8 mouse cellular contexts compared by ENCODE assay signal in the genomic region with DNA sequence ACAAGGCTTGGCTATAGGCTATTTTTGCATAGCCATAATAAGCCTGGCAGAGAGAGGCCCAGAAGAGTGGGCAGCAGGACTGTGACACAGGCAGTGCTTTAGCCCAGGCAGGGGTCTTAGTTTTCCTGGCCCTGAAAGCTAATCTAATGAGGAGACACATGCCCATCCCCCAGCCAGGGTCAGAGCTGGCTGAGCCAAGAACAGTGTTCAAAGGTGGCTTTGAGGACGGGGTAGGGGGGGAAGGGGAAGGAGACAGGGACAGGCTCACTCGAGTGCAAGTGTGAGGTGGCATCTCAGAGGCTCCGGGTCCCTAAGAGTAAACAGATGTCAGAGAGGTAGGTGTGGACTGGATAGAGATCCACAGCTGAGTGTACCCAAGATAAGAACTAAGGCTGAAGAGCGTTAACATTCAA. TPM values are rescaled to one million over a fixed set of nuclear protein-coding genes. Genes with fewer than 3 reads are reported as not detected.
DNase-seq lines count a peak whose midpoint lies in the region; ATAC-seq and TF ChIP-seq lines count a peak whose summit lies in the region.

No protein-coding gene starts in this region.

- no peak for TF ChIP-seq CTCF in C2C12 (IDR thresholded peaks at IDR 0.05; ENCODE audit: control insufficient read depth, insufficient read depth, insufficient read length)

- H3K4me2 ChIP-seq in forebrain, embryonic 15.5 days (replicated peaks), result peak overlapping the region; percentile 93; the same call in 1 of the 2 replicates

- H3K4me1 ChIP-seq in forebrain, embryonic 15.5 days, result peaks cover 62% of the 10 kb centered on the region

- peaks cover 43% of the 10 kb centered on the region for H3K79me3 ChIP-seq in C2C12 (ENCODE audit: low read depth)

- H3K9ac ChIP-seq in forebrain, embryonic 15.5 days (replicated peaks), result no peak overlapping the region

- intact Hi-C loops in gastrocnemius, postnatal 36 days (cut with DNase I), result no loop called here

- H3K27ac ChIP-seq in forebrain, embryonic 15.5 days (replicated peaks), result peak overlapping the region; percentile 66

- peaks cover 12% of the 10 kb centered on the region for H3K36me3 ChIP-seq in C2C12 (ENCODE audit: control insufficient read depth, insufficient read depth)
- no peaks in the 10 kb centered on the region for H3K36me3 ChIP-seq in forebrain, embryonic 15.5 days

- peaks cover 64% of the 10 kb centered on the region for H3K79me2 ChIP-seq in C2C12 (ENCODE audit: control insufficient read depth, insufficient read depth)

- H3K4me3 ChIP-seq in C2C12 (ENCODE audit: insufficient read depth, poor library complexity, severe bottlenecking), result no peak overlapping the region
- H3K4me3 ChIP-seq in forebrain, embryonic 15.5 days, result no peak overlapping the region

- ATAC-seq in forebrain, embryonic 15.5 days (replicated peaks), result no peak

- peak; percentile 39 for DNase-seq in adrenal gland, adult 2 months
- DNase-seq in adrenal gland, postnatal 25 days, result no peak
- peak; percentile 72 for DNase-seq in kidney, postnatal 10 days
- peak; percentile 49 for DNase-seq in naive thymus-derived CD4-positive, alpha-beta T cell, adult 2 months (ENCODE audit: low read depth)
- no peak for DNase-seq in gastrocnemius, postnatal 36 days
- DNase-seq in ovary, postnatal 36 days (ENCODE audit: low spot score), result no peak

- H3ac ChIP-seq in C2C12 (ENCODE audit: control insufficient read depth, insufficient read length, low read depth), result peak overlapping the region; percentile 46

- H3K27me3 ChIP-seq in C2C12 (ENCODE audit: control insufficient read depth, insufficient read depth, insufficient read length), result no peaks in the 10 kb centered on the region
- H3K27me3 ChIP-seq in forebrain, embryonic 15.5 days, result no peaks in the 10 kb centered on the region

- WGBS in forebrain, embryonic 15.5 days, result 9% methylated on average over 4 of the region's 4 CpGs

- no peaks in the 10 kb centered on the region for H3K9me3 ChIP-seq in forebrain, embryonic 15.5 days

TF ChIP-seq in C2C12, 6 proteins besides CTCF, POLR2A, EP300 and RAD21:
- TF ChIP-seq CEBPB (IDR thresholded peaks at IDR 0.05; ENCODE audit: low read depth), result no peak
- no peak for TF ChIP-seq FOSL1 (IDR thresholded peaks at IDR 0.05; ENCODE audit: insufficient read depth, low read length, poor library complexity, severe bottlenecking)
- TF ChIP-seq MAX (IDR thresholded peaks at IDR 0.05), result no peak
- no peak for TF ChIP-seq USF1 (IDR thresholded peaks at IDR 0.05; ENCODE audit: low read depth)
- TF ChIP-seq MYOD1 (IDR thresholded peaks at IDR 0.05; ENCODE audit: control insufficient read depth, insufficient read length, low read depth), result no peak
- no peak for TF ChIP-seq MYOG (IDR thresholded peaks at IDR 0.05; ENCODE audit: control insufficient read depth, extremely low read depth, insufficient read length)

RNA-seq across cellular contexts. Expression of a gene that starts 3.7 kb away (rescaled TPM):
- total RNA-seq in adrenal gland, adult 2 months (2021), result 10 to 100 TPM; 18.7 to 26.5 TPM
- 45.6 and 51.3 TPM in 2 replicates for polyA plus RNA-seq in adrenal gland, adult 2 months (2012; rRNA removed)
- 12.5 and 13.0 TPM in 2 replicates for total RNA-seq in adrenal gland, postnatal 25 days (2021)
- 21.2 TPM for polyA plus RNA-seq in C2C12 (2012; fragmentation: generic; extraction: Trizol)
- 1.6 and 2.0 TPM in 2 replicates for polyA plus RNA-seq in forebrain, embryonic 15.5 days (2015; fragmentation: Nextera tagmentation; extraction: Ambion mirVana)
- total RNA-seq in gastrocnemius, postnatal 36 days (2021), result 10 to 100 TPM in 1 of 2 experiments, 1 to 10 TPM in 1; 3.0 to 11.0 TPM

RNA-seq across cellular contexts. Expression of a gene that starts 42.6 kb away (rescaled TPM):
- total RNA-seq in adrenal gland, adult 2 months (2021), result under 1 TPM; 0.37 to 0.48 TPM
- polyA plus RNA-seq in adrenal gland, adult 2 months (2012; rRNA removed), result 0.03 and 0.04 TPM in 2 replicates
- total RNA-seq in adrenal gland, postnatal 25 days (2021), result 0.12 TPM in 1 of 2 replicates, not detected in the other
- polyA plus RNA-seq in C2C12 (2012; fragmentation: generic; extraction: Trizol), result 3.5 TPM
- not detected in 2 replicates for polyA plus RNA-seq in forebrain, embryonic 15.5 days (2015; fragmentation: Nextera tagmentation; extraction: Ambion mirVana)
- total RNA-seq in gastrocnemius, postnatal 36 days (2021), result 100 to 1,000 TPM in 1 of 2 experiments, 10 to 100 TPM in 1; 96.9 to 125 TPM

RNA-seq across cellular contexts. Expression of a gene that starts 43.4 kb away (rescaled TPM):
- total RNA-seq in adrenal gland, adult 2 months (2021), result under 1 TPM in 1 of 2 experiments, not detected in 1; 0.17 TPM
- 0.04 TPM in 2 replicates for polyA plus RNA-seq in adrenal gland, adult 2 months (2012; rRNA removed)
- total RNA-seq in adrenal gland, postnatal 25 days (2021), result 0.15 TPM in 1 of 2 replicates, not detected in the other
- polyA plus RNA-seq in C2C12 (2012; fragmentation: generic; extraction: Trizol), result 0.06 TPM
- 0.57 and 0.69 TPM in 2 replicates for polyA plus RNA-seq in forebrain, embryonic 15.5 days (2015; fragmentation: Nextera tagmentation; extraction: Ambion mirVana)
- not detected for total RNA-seq in gastrocnemius, postnatal 36 days (2021)

RNA-seq across cellular contexts. Expression of a gene that starts 43.4 kb away (rescaled TPM):
- total RNA-seq in adrenal gland, adult 2 months (2021), result 10 to 100 TPM; 15.1 to 31.9 TPM
- polyA plus RNA-seq in adrenal gland, adult 2 months (2012; rRNA removed), result 26.6 and 30.5 TPM in 2 replicates
- 16.5 and 33.1 TPM in 2 replicates for total RNA-seq in adrenal gland, postnatal 25 days (2021)
- 11.0 TPM for polyA plus RNA-seq in C2C12 (2012; fragmentation: generic; extraction: Trizol)
- 25.5 and 26.2 TPM in 2 replicates for polyA plus RNA-seq in forebrain, embryonic 15.5 days (2015; fragmentation: Nextera tagmentation; extraction: Ambion mirVana)
- total RNA-seq in gastrocnemius, postnatal 36 days (2021), result 10 to 100 TPM; 14.5 to 15.3 TPM

Comparison
In these comparisons a context has a peak if more than half of its experiments do, and no peak if none do; other contexts are left out.
1. DNase-seq: peak in adrenal gland, adult 2 months (single experiment), kidney, postnatal 10 days (single experiment) and naive thymus-derived CD4-positive, alpha-beta T cell, adult 2 months (single experiment); none in adrenal gland, postnatal 25 days (single experiment), gastrocnemius, postnatal 36 days (0 of 2) and ovary, postnatal 36 days (single experiment).
2. RNA of a gene that starts 42.6 kb away (total RNA-seq): 96.9 to 125 TPM in gastrocnemius, postnatal 36 days; 0.37 to 0.48 TPM in adrenal gland, adult 2 months and 0.12 TPM in adrenal gland, postnatal 25 days; every median in the first group is over 10 times any median in the second.